Mouse (Mus musculus) heart, embryonic 12.5 days (tissue): Measurements from ENCODE around the gene Mad2l2. TPM values are rescaled to one million over a fixed set of nuclear protein-coding genes. Genes with fewer than 3 reads are reported as not detected.
A peak's percentile ranks its signal among the peaks of the same experiment; 100 is the strongest.

ENCODE experiments used
- ATAC-seq: fragments of 200-750 bp; cut with Nextera tagmentation; 2 replicates; pipeline ENCODE4 v1.8.0; 2017; ENCODE audit warnings: moderate TSS enrichment, moderate library complexity; ENCODE audit not compliant: insufficient number of reproducible peaks, low FRiP score
- H3K27ac ChIP-seq: fragments of 300-500 bp; sonication (generic); 2 replicates; pipeline ENCODE4 v1.5.1; 2016; ENCODE audit warnings: mild to moderate bottlenecking, moderate library complexity; ENCODE audit not compliant: poor library complexity, severe bottlenecking
- H3K27me3 ChIP-seq: fragments of 300-500 bp; sonication (generic); replicated peaks from 2 replicates; pipeline ENCODE4 v1.6.1; 2016; ENCODE audit warnings: mild to moderate bottlenecking, moderate library complexity
- H3K36me3 ChIP-seq: fragments of 300-500 bp; sonication (generic); 2 replicates; pipeline ENCODE4 v1.6.1; 2016; ENCODE audit warnings: mild to moderate bottlenecking, moderate library complexity
- H3K4me1 ChIP-seq: fragments of 300-500 bp; sonication (generic); replicated peaks from 2 replicates; pipeline ENCODE4 v1.6.1; 2016; ENCODE audit warnings: mild to moderate bottlenecking
- H3K4me2 ChIP-seq: fragments of 300-500 bp; sonication (generic); 2 replicates; pipeline ENCODE4 v1.6.1; 2016; ENCODE audit warnings: mild to moderate bottlenecking, moderate library complexity
- H3K4me3 ChIP-seq: fragments of 300-500 bp; sonication (generic); 2 replicates; pipeline ENCODE4 v1.5.1; 2016; ENCODE audit warnings: mild to moderate bottlenecking
- H3K9ac ChIP-seq: fragments of 300-500 bp; sonication (generic); 2 replicates; pipeline ENCODE4 v1.6.1; 2016; ENCODE audit warnings: mild to moderate bottlenecking, moderate library complexity
- H3K9me3 ChIP-seq: fragments of 300-500 bp; sonication (generic); replicated peaks from 2 replicates; pipeline ENCODE4 v1.6.1; 2016; ENCODE audit warnings: mild to moderate bottlenecking, moderate library complexity
- WGBS: fragments of 180-500 bp; shearing (Covaris S2); methylation state at CpG from one replicate; pipeline ENCODE4 v1.1.7; 2016; 5-methylcytosine and 5-hydroxymethylcytosine counted together
- polyA plus RNA-seq: library from polyadenylated mRNA; unstranded; fragments of >200 nt; fragmentation: Nextera tagmentation; extraction: Ambion mirVana; gene quantifications from 2 replicates; pipeline ENCODE4 v1.2.1, GENCODE M21; 2016

Mad2l2 gene
- polyA plus RNA-seq, 1 experiment from 2014 or later, result 39.3 TPM

DNA sequence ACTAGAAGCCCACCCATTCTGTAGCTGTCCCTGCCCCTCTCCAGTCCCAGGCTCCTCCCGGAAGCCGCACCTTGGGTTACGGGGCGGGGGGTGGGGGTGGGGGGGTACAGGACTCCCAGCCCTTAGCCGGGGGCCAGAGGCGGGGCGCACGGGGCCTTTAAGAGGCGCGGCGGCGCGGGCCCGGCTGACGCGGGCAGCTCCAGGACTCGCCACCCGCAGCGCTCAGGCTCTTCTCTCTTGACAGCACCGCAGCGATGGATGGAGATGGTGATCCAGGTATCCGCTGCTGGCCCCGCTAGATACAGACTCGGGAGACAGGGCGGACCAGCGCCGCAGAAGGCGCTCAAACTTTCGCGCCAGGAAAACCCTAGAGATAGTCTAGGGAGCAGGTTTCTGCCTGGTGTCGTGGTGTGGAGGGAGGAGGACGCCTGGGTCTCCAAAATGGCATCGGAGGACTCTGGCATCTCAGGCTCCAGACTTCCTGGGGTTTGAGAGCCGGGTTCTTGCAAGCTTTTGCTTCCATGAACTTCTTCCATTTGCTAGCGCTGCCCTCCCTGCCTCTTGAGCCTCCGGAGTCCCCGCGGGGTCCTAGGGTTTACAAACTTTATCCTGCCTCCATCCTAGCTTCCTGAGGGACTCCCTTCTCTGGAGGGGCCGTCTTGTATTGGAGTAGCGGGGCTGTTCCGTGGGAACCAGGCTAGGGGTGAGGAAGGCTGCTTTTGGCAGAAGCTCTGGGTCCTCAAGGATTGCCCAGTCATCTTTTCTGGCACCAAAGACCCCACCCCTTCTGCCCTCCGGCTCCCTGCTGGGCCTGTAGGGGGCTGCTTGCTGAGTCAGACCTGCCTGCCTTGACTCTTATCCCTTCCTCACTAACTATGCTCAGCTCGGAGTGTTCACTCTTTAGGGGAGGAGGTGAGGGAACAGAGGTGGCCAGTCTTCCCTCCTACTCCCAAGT, 30.5 kb downstream of the Mad2l2 start, which contains the start of the genes Fbxo44 and Fbxo2:
TSS of gene Fbxo44 (minus strand) at position 47 of the 955 bp plus-strand sequence.
TSS of gene Fbxo2 (plus strand) at position 186 of the 955 bp plus-strand sequence.
- H3K4me3 ChIP-seq, result peak within 1 kb of the TSS; percentile 79
- H3K27ac ChIP-seq, result peak within 1 kb of the TSS; percentile 73
- H3K9ac ChIP-seq, result peak within 1 kb of the TSS; percentile 87
- peaks cover 35% of the 10 kb centered on the region for H3K4me1 ChIP-seq
- H3K27me3 ChIP-seq, result peaks cover 58% of the 10 kb centered on the region
- ATAC-seq, result peak; percentile 58
- WGBS, result under 1% methylated on average over 43 of the region's 43 CpGs
- no peaks in the 10 kb centered on the region for H3K9me3 ChIP-seq
- H3K4me2 ChIP-seq, result peak within 1 kb of the TSS; percentile 98
- peaks cover 22% of the 10 kb centered on the region for H3K36me3 ChIP-seq

- H3K9me3 ChIP-seq, result no peaks in the 10 kb centered on the region
- no peak for ATAC-seq
- H3K27me3 ChIP-seq, result peaks cover 82% of the 10 kb centered on the region
- peaks cover 34% of the 10 kb centered on the region for H3K4me1 ChIP-seq
- WGBS, result 1% methylated on average over 28 of the region's 29 CpGs
- no peak overlapping the region for H3K27ac ChIP-seq
- H3K4me3 ChIP-seq, result peak overlapping the region; percentile 45
- H3K36me3 ChIP-seq, result no peaks in the 10 kb centered on the region
- peak overlapping the region; percentile 37; the same call in 1 of the 2 replicates for H3K9ac ChIP-seq
- peak overlapping the region; percentile 71 for H3K4me2 ChIP-seq
Measured at GRCm38 (mm10) chr4:148164002-148164439, 33.8 kb downstream of the Mad2l2 start.

- ATAC-seq, result no peak
- Histone ChIP-seq H3K4me1 (peaks cover 31% of the 10 kb centered on the region), H3K36me3 (no peaks in the 10 kb centered on the region), H3K4me3 (peak overlapping the region; percentile 45), H3K4me2 (peak overlapping the region; percentile 71), H3K27ac (no peak overlapping the region), H3K9me3 (no peaks in the 10 kb centered on the region), H3K27me3 (peaks cover 84% of the 10 kb centered on the region), H3K9ac (no peak overlapping the region)
- WGBS, result 4% methylated on average over 16 of the region's 16 CpGs
Measured at GRCm38 (mm10) chr4:148164461-148164860, 34.3 kb downstream of the Mad2l2 start.

GRCm38 (mm10) chr4:148165551-148165950, 35.4 kb downstream of the Mad2l2 start:
- no peaks in the 10 kb centered on the region for H3K36me3 ChIP-seq
- peaks cover 24% of the 10 kb centered on the region for H3K4me1 ChIP-seq
- H3K9me3 ChIP-seq, result no peaks in the 10 kb centered on the region
- no peak for ATAC-seq
- WGBS, result 7% methylated on average over 17 of the region's 17 CpGs
- H3K27me3 ChIP-seq, result peaks cover 89% of the 10 kb centered on the region
- H3K9ac ChIP-seq, result no peak overlapping the region
- H3K27ac ChIP-seq, result no peak overlapping the region
- H3K4me3 ChIP-seq, result no peak overlapping the region
- no peak overlapping the region for H3K4me2 ChIP-seq

DNA sequence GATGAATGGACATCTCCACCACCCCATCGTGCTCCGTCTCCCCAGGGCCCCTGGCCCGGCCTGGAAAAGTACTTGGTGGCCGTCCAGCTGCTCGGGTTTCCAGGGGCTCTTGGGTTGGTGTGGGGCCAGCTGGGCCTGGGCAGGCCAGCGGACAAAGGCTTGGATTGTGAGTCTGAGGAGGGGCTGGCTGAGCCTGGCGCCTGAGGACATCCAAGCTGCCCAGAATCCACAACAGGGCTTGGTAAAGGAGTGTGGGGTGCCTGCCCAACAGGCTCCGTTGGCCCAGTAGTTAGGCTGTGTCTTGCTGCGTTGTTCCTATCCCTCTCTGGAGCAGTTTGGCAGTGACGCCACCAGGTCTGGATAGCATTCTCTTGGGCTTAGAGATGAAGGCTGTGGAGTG, 36.2 kb downstream of the Mad2l2 start:
- Histone ChIP-seq H3K9me3 (no peaks in the 10 kb centered on the region), H3K4me1 (peaks cover 19% of the 10 kb centered on the region; the same call in 1 of the 2 replicates), H3K36me3 (no peaks in the 10 kb centered on the region), H3K9ac (no peak overlapping the region), H3K27ac (no peak overlapping the region), H3K4me3 (no peak overlapping the region), H3K27me3 (peaks cover 87% of the 10 kb centered on the region), H3K4me2 (peak overlapping the region; percentile 10)
- ATAC-seq, result no peak
- 9% methylated on average over 10 of the region's 10 CpGs for whole genome bisulfite sequencing

- H3K4me3 ChIP-seq, result 0 out of 2 replicates have a peak overlapping the region, but pooled peaks have one; percentile 6
- no peaks in the 10 kb centered on the region for H3K36me3 ChIP-seq
- peaks cover 87% of the 10 kb centered on the region for H3K27me3 ChIP-seq
- ATAC-seq, result no peak
- peaks cover 19% of the 10 kb centered on the region; the same call in 1 of the 2 replicates for H3K4me1 ChIP-seq
- no peak overlapping the region for H3K27ac ChIP-seq
- no peaks in the 10 kb centered on the region for H3K9me3 ChIP-seq
- peak overlapping the region; percentile 10 for H3K4me2 ChIP-seq
- H3K9ac ChIP-seq, result no peak overlapping the region
- WGBS, result 12% methylated on average over 4 of the region's 4 CpGs
Measured at GRCm38 (mm10) chr4:148166986-148167385, 36.8 kb downstream of the Mad2l2 start.

DNA sequence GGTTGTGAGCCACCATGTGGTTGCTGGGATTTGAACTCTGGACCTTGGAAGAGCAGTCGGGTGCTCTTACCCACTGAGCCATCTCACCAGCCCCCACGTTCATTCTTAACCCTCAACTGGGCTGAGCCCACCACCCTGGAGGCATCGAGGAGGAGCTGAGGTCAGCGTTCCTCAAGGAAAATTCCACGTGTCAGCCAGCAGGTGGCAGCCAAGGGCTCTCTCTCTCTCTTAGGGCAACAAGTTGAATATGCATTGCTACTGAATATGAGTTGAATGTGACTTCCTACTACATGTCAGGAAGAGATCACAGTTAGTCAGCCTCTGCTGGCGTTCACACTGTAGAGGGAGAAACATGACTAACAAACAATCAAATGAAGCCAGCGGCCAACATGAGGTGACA, 38.1 kb downstream of the Mad2l2 start:
- ATAC-seq, result no peak
- Histone ChIP-seq H3K4me2 (no peak overlapping the region), H3K36me3 (no peaks in the 10 kb centered on the region), H3K27ac (no peak overlapping the region), H3K4me1 (peaks cover 19% of the 10 kb centered on the region; the same call in 1 of the 2 replicates), H3K9me3 (no peaks in the 10 kb centered on the region), H3K4me3 (no peak overlapping the region), H3K27me3 (peaks cover 87% of the 10 kb centered on the region), H3K9ac (no peak overlapping the region)
- 21% methylated on average over 7 of the region's 7 CpGs for WGBS

GRCm38 (mm10) chr4:148169586-148169985, 39.4 kb downstream of the Mad2l2 start:
- Histone ChIP-seq H3K27ac (no peak overlapping the region), H3K9me3 (peaks cover under 1% of the 10 kb centered on the region; the same call in 1 of the 2 replicates), H3K36me3 (no peaks in the 10 kb centered on the region), H3K4me1 (peaks cover 12% of the 10 kb centered on the region; the same call in 1 of the 2 replicates), H3K4me2 (no peak overlapping the region), H3K9ac (no peak overlapping the region), H3K27me3 (peaks cover 85% of the 10 kb centered on the region), H3K4me3 (no peak overlapping the region)
- WGBS, result 11% methylated on average over 15 of the region's 15 CpGs
- no peak for ATAC-seq

DNA sequence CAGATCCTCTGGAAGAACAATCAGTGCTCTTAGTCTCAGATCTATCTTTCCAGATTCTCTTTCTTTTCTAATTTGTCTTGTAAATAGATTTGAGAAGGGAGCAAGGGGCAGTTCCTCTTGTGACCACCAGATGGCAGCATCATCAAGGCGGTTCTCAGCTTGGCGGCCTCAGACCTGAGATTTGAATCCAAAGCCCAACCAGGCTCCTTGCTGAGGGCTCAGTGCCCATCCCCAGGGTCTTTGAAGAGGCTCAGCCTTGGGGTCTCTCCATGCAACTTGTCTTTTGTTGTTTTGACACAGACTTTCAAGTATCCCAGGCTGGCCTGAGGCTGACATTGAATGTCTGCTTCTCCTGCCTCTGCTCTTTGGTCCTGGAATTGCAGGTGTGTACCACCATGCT, 40.7 kb downstream of the Mad2l2 start:
- WGBS, result 6% methylated on average over 2 of the region's 2 CpGs
- H3K27ac ChIP-seq, result no peak overlapping the region
- ATAC-seq, result no peak
- no peak overlapping the region for H3K4me2 ChIP-seq
- no peak overlapping the region for H3K9ac ChIP-seq
- H3K9me3 ChIP-seq, result peaks cover 5% of the 10 kb centered on the region; the same call in 1 of the 2 replicates
- H3K4me1 ChIP-seq, result peaks cover 8% of the 10 kb centered on the region; the same call in 1 of the 2 replicates
- no peaks in the 10 kb centered on the region for H3K36me3 ChIP-seq
- no peak overlapping the region for H3K4me3 ChIP-seq
- H3K27me3 ChIP-seq, result peaks cover 85% of the 10 kb centered on the region

DNA sequence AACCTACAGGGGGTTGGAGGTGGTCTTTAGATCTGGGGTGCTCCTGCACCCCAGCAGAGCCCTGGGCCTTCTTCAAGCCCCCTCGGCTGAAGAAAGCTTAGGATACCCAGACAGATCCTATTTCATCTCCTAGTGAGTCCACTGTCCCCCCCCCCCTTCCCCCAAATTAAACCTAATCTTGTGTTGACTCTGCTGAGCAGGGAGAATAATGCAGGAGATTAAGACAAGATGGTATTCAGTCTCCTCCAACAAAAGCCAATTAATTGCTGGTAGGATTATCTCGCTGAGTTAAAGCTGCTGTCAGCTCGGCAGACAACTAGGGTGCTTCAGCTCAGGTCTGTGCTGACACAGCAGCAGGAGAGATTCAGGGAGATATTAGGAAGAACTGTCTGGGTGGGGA, 41.1 kb downstream of the Mad2l2 start:
- Histone ChIP-seq H3K27me3 (peaks cover 85% of the 10 kb centered on the region), H3K27ac (no peak overlapping the region), H3K4me2 (no peak overlapping the region), H3K9ac (no peak overlapping the region), H3K4me3 (no peak overlapping the region), H3K36me3 (no peaks in the 10 kb centered on the region), H3K9me3 (peaks cover 5% of the 10 kb centered on the region; the same call in 1 of the 2 replicates), H3K4me1 (peaks cover 8% of the 10 kb centered on the region; the same call in 1 of the 2 replicates)
- WGBS, result 36% methylated on average over 3 of the region's 3 CpGs
- no peak for ATAC-seq

- Histone ChIP-seq H3K9me3 (peaks cover 5% of the 10 kb centered on the region; the same call in 1 of the 2 replicates), H3K27me3 (peaks cover 89% of the 10 kb centered on the region), H3K27ac (no peak overlapping the region), H3K9ac (no peak overlapping the region), H3K4me3 (no peak overlapping the region), H3K4me1 (no peaks in the 10 kb centered on the region), H3K36me3 (no peaks in the 10 kb centered on the region), H3K4me2 (no peak overlapping the region)
- WGBS, result 3% methylated on average over 30 of the region's 30 CpGs
- ATAC-seq, result no peak
Measured at GRCm38 (mm10) chr4:148173811-148174494, 43.8 kb downstream of the Mad2l2 start.
